Mouse (Mus musculus) forebrain, embryonic 10.5 days (tissue): ENCODE data around the gene Sim1. TPM values are rescaled to one million over a fixed set of nuclear protein-coding genes. Genes with fewer than 3 reads are reported as not detected.

Experiments used
- DNase-seq: peaks from one replicate; pipeline ENCODE4 v3.0.0-alpha.2; 2017; ENCODE audit warnings: low spot score; ENCODE audit errors: extremely low spot score
- H3K27ac ChIP-seq: fragments of 300-500 bp; sonication (generic); 2 replicates; pipeline ENCODE4 v1.5.1; 2016; ENCODE audit warnings: mild to moderate bottlenecking
- H3K27me3 ChIP-seq: fragments of 300-500 bp; sonication (generic); 2 replicates; pipeline ENCODE4 v1.6.1; 2016; ENCODE audit warnings: mild to moderate bottlenecking; ENCODE audit not compliant: poor library complexity, severe bottlenecking
- H3K36me3 ChIP-seq: fragments of 300-500 bp; sonication (generic); replicated peaks from 2 replicates; pipeline ENCODE4 v1.6.1; 2016; ENCODE audit warnings: mild to moderate bottlenecking, moderate library complexity
- H3K4me1 ChIP-seq: fragments of 300-500 bp; sonication (generic); 2 replicates; pipeline ENCODE4 v1.6.1; 2016
- H3K4me3 ChIP-seq: fragments of 300-500 bp; sonication (generic); 2 replicates; pipeline ENCODE4 v1.5.1; 2016; ENCODE audit warnings: mild to moderate bottlenecking, moderate library complexity
- H3K9me3 ChIP-seq: fragments of 300-500 bp; sonication (generic); 2 replicates; pipeline ENCODE4 v1.6.1; 2016; ENCODE audit warnings: mild to moderate bottlenecking, moderate library complexity
- WGBS: fragments of 180-500 bp; shearing (Covaris S2); methylation state at CpG from one replicate; pipeline ENCODE4 v1.1.7; 2016; 5-methylcytosine and 5-hydroxymethylcytosine counted together
- polyA plus RNA-seq: library from polyadenylated mRNA; unstranded; fragments of >200 nt; fragmentation: Nextera tagmentation; extraction: Ambion mirVana; gene quantifications from 2 replicates; pipeline ENCODE4 v1.2.1, GENCODE M21; 2016

Sim1 gene
- 0.86 and 1.8 TPM in 2 replicates for polyA plus RNA-seq

DNA sequence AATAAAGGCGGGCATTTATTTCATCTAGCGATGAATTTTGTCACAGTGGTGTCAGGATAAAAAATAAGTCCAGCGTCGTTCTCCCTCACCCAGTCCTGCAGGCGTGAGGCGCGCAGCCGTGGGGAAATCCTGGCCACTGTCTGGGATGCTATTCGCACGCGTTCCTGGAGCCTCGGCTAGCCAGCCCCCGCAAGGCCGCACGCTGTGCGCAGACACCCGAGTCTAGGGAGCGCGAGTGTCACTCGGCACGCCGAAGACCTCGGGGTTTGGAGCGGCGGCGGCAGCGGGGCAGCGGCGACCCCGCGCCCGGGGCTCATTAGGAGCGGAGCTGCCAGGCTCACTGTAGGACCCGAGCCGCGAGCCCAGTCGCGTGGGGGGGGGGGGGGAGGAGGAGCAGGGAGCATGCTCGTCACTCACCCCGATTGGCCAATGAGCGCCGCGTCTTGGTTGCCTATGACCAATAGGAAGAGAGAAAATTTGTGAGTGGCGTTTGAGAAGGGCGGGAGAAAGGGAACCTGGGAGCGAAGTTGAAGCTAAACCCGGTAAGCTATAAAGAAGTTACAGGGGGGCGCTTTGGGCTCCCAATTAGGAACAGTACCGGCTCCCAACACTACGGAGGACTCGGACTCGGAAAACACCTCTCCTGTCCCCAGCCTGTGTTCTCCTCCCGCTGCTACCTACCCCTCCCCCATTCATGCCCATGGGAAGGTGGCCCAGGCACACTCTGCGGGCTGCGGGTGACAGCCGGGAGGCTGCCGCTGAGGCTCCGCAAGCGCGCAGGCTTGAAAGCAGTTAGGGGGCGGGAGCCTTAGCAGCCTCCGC lies at the start of gene Sim1:
Gene Sim1, plus strand, starts transcription at position 585 of the 822 bp plus-strand sequence.
- DNase-seq: peak; percentile 93
- Histone ChIP-seq H3K27me3 (peaks cover 100% of the 10 kb centered on the region), H3K4me3 (peak within 1 kb of the TSS; percentile 57), H3K36me3 (no peaks in the 10 kb centered on the region), H3K9me3 (no peaks in the 10 kb centered on the region), H3K4me1 (peaks cover 39% of the 10 kb centered on the region), H3K27ac (peak within 1 kb of the TSS; percentile 54)
- WGBS: under 1% methylated on average over 61 of the region's 62 CpGs

DNA sequence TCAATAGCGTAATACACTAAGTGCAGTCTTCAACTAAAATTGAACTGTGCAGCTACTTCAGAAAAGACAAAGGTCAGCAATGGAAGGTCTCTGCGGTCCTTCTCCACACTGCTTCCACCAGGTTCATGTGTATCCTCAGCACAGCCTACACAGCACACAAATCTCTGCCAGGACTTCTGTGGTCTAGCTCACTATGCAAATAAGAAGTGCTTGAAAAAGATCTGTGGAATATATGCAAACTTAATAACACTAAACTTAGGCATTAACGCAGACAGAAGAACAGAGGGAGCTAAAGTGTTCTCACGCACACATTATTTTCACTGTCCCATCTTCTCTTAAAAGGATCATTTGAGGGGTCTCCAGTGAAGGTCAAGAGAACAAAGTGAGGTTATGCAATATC lies 26.4 kb upstream of the Sim1 start:
- Histone ChIP-seq H3K27me3 (no peaks in the 10 kb centered on the region), H3K4me3 (no peak overlapping the region), H3K36me3 (no peaks in the 10 kb centered on the region), H3K9me3 (no peaks in the 10 kb centered on the region), H3K27ac (no peak overlapping the region), H3K4me1 (no peaks in the 10 kb centered on the region)
- WGBS: 92% methylated on average over 4 of the region's 4 CpGs
- no peak for DNase-seq

GRCm38 (mm10) chr10:50876952-50877351 lies 17.6 kb upstream of the Sim1 start:
- no peaks in the 10 kb centered on the region for H3K4me1 ChIP-seq
- DNase-seq: no peak
- H3K27ac ChIP-seq: no peak overlapping the region
- no peaks in the 10 kb centered on the region for H3K9me3 ChIP-seq
- no peak overlapping the region for H3K4me3 ChIP-seq
- H3K36me3 ChIP-seq: no peaks in the 10 kb centered on the region
- 89% methylated on average over 5 of the region's 5 CpGs for WGBS
- no peaks in the 10 kb centered on the region for H3K27me3 ChIP-seq

DNA sequence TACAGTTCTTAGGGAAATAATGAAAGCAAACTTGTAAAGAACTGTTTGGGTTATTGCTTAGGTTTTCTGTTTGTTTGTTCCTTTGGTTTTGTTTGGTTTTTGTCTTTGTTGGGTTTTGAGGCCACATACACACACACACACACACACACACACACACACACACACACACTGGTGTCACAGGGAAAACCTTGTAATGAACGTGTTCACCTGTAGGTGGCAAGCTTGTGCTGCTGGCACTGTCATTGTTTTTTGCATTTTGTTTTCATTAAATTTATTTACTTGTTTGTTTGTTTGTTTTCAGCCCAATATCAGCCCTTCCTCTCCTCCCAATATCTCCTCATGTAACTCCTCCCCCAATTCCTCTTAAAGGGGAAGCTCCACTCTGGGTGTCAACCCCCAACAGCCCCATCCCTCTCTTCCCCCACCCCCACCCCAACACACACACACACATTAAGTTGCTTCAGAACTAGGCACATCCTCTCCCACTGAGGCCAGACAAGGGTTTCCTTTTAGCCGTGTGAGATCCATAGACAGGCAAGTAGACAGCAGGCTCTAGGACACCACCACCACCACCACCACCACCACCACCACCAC lies 13.0 kb upstream of the Sim1 start:
- Histone ChIP-seq H3K27me3 (peaks cover 10% of the 10 kb centered on the region; the same call in 1 of the 2 replicates), H3K36me3 (no peaks in the 10 kb centered on the region), H3K27ac (no peak overlapping the region), H3K9me3 (no peaks in the 10 kb centered on the region), H3K4me3 (no peak overlapping the region), H3K4me1 (no peaks in the 10 kb centered on the region)
- 42% methylated on average over 2 of the region's 2 CpGs for WGBS
- DNase-seq: no peak

DNA sequence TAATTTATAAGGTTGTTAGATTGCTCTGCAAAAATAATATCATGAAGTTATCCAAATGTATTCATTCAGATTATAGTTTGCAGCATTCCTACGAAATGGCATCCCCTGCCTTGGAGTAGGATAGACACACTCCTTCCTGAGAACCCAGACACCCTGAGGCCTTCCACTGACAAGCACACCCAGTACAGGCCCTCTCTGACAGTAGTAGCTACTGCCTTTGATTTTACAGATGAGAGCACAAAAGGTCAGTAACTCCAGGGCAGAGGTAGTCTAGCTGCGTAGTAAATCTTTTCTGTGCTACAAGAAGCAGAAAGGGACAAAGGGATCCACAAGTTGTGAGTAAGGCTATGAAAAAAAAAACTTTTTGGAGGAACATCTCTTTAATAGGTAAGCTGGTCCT lies 12.2 kb upstream of the Sim1 start:
- DNase-seq: no peak
- H3K9me3 ChIP-seq: no peaks in the 10 kb centered on the region
- WGBS: 70% methylated on average over 2 of the region's 2 CpGs
- no peaks in the 10 kb centered on the region for H3K36me3 ChIP-seq
- no peak overlapping the region for H3K4me3 ChIP-seq
- no peaks in the 10 kb centered on the region for H3K4me1 ChIP-seq
- peaks cover 15% of the 10 kb centered on the region for H3K27me3 ChIP-seq
- H3K27ac ChIP-seq: no peak overlapping the region

DNA sequence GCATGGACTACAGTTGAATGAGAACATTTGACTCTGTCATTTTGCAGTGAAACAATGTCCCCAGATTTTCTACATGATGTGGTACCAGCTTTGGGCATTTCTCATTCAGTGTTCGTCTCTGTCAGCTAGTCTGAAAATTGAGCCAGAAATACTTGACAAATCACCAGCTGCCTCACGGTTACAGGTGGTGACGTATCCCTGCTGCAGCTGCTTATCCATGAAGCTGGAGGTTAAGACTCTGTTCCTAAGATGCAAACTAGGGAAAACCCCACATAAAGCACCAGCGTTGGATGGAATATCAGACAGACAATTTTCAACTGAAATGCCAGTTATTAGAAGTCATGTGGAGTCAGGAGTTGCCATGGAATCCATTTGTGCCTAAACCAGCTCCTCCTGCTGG lies 8.2 kb upstream of the Sim1 start:
- Histone ChIP-seq H3K27me3 (peaks cover 55% of the 10 kb centered on the region), H3K36me3 (no peaks in the 10 kb centered on the region), H3K27ac (no peak overlapping the region), H3K4me1 (no peaks in the 10 kb centered on the region), H3K4me3 (no peak overlapping the region), H3K9me3 (no peaks in the 10 kb centered on the region)
- DNase-seq: no peak
- WGBS: 73% methylated on average over 4 of the region's 4 CpGs

- peaks cover 97% of the 10 kb centered on the region for H3K27me3 ChIP-seq
Observed at GRCm38 (mm10) chr10:50890621-50891020, 3.9 kb upstream of the Sim1 start.

DNA sequence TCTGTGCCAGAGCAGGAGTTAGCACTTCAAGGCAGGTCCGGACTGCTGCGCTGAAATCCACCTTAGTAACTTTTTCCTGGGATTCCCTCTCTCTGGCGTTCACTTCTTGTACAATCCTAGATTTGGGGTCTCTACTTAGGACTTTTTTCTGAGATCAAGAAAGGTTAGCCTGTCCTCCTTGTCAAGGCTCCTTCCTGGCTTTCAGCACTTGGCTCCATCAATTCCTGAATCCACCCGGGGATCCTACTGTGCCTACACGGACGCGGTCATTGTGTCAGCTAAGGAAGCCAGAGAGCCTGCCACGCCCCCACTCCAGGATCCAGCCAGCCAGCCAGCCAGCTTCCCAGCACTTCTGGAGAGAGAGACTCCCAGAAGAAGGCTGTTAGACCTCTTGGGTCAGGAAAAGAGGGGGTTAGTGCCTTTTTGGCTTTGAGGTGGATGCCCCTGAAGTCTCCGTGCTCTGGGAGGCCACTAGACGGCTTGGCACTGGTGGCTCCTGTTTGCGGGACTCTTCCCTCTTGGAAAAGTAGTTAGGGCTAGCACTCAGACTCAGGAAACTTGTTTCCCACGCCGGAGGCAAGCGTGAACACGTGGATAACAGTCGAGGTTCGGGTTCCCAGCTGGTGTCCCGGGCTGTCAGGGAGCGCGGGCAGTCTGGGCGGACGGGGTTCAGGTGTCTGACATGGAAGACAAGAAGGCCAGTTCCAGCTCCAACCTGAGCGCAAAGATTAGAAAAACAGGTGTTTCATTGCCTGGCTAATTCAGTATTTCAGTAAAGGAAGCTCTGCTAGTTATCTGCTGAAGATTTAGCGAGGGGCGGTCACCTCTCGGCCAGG lies 2.5 kb upstream of the Sim1 start:
- under 1% methylated on average over 26 of the region's 26 CpGs for WGBS
- Histone ChIP-seq H3K36me3 (no peaks in the 10 kb centered on the region), H3K27me3 (peaks cover 100% of the 10 kb centered on the region), H3K4me3 (peak overlapping the region; percentile 25; the same call in 1 of the 2 replicates), H3K27ac (no peak overlapping the region), H3K9me3 (no peaks in the 10 kb centered on the region), H3K4me1 (peaks cover 36% of the 10 kb centered on the region)
- peak; percentile 59 for DNase-seq

More at GRCm38 (mm10) chr10:50890621-50891020, 3.9 kb upstream of the Sim1 start:
- 7% methylated on average over 6 of the region's 6 CpGs for WGBS
- Histone ChIP-seq H3K27ac (no peak overlapping the region), H3K36me3 (no peaks in the 10 kb centered on the region), H3K9me3 (no peaks in the 10 kb centered on the region), H3K4me3 (no peak overlapping the region), H3K4me1 (peaks cover 36% of the 10 kb centered on the region)
- no peak for DNase-seq

DNA sequence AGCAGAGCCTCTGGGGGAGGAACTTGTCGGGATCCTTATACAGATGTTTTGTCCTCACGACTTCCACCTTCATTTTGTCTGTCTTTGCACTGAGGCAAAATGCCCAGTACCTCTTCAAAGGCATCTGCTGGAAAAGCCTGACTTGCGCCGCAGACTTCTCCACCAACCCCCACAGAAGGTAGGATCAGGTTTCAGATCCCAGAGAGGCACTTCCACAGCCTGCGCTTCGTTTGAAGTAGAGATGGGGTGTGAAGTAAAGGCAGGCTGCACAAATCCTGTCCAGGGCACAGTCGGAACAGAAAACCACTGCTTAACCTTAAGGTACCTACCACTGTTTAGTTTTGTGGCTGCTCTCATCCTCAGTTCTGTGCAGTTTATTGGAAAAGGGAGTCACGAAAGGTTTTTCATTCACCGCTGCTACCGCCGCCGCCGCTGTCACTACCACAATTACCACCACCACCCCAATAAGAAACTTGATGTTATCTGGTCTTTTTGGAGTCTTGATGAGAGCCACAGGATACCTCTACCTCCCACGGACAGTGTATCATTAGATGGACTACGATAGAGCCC lies 1.7 kb upstream of the Sim1 start:
- 0% methylated on average over 15 of the region's 15 CpGs for WGBS
- peaks cover 39% of the 10 kb centered on the region for H3K4me1 ChIP-seq
- no peak overlapping the region for H3K27ac ChIP-seq
- H3K27me3 ChIP-seq: peaks cover 100% of the 10 kb centered on the region
- DNase-seq: peak; percentile 59
- peak overlapping the region; percentile 25; the same call in 1 of the 2 replicates for H3K4me3 ChIP-seq
- no peaks in the 10 kb centered on the region for H3K36me3 ChIP-seq
- H3K9me3 ChIP-seq: no peaks in the 10 kb centered on the region

DNA sequence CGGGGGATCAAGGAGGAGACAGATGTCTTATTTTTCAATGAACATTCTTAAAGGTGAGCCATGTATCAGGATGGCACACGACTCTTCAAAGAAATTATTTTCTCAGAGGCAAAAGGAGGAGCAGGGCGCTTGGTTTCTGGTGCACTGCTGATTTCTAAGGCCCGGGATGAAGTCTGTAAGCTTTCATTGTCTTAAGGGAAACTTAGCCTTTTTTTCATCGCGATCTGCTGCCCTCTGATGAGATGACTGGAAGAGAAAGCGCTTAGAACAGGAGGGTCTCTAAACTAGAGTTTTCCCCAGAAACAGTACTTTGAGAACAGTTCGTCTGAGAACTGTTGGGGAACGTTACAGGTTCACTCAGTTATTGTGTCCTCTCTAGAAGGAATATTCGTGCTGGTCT lies 1.0 kb upstream of the Sim1 start:
- 1% methylated on average over 10 of the region's 10 CpGs for WGBS
- no peaks in the 10 kb centered on the region for H3K36me3 ChIP-seq
- peaks cover 39% of the 10 kb centered on the region for H3K4me1 ChIP-seq
- H3K4me3 ChIP-seq: 0 out of 2 replicates have a peak overlapping the region, but pooled peaks have one; percentile 57
- H3K27ac ChIP-seq: no peak overlapping the region
- H3K27me3 ChIP-seq: peaks cover 100% of the 10 kb centered on the region
- no peaks in the 10 kb centered on the region for H3K9me3 ChIP-seq
- peak; percentile 19 for DNase-seq

- peak overlapping the region; percentile 17; the same call in 1 of the 2 replicates for H3K27ac ChIP-seq
- WGBS: under 1% methylated on average over 44 of the region's 44 CpGs
- peaks cover 100% of the 10 kb centered on the region for H3K27me3 ChIP-seq
- peak; percentile 63 for DNase-seq
- peaks cover 39% of the 10 kb centered on the region for H3K4me1 ChIP-seq
- no peaks in the 10 kb centered on the region for H3K36me3 ChIP-seq
- H3K9me3 ChIP-seq: no peaks in the 10 kb centered on the region
- peak overlapping the region; percentile 57 for H3K4me3 ChIP-seq
Observed at GRCm38 (mm10) chr10:50895091-50895790, 687 bp downstream of the Sim1 start.
